Mouse (Mus musculus): Measurements from ENCODE around the gene Trim34a. TPM values are rescaled to one million over a fixed set of nuclear protein-coding genes. Genes with fewer than 3 reads are reported as not detected.

Gene Trim34a
- polyA plus RNA-seq (2017; shearing (Covaris generic)): 33.2 TPM

GRCm38 (mm10) chr7:104244287-104245181 lies at the start of gene Trim34a:
TSS of gene Trim34a (plus strand) at chr7:104244457.

GRCm38 (mm10) chr7:104195885-104196284 lies 48.4 kb upstream of the Trim34a start, which contains the start of gene Olfr649:
TSS of gene Olfr649 (minus strand) at chr7:104195985.

GRCm38 (mm10) chr7:104218701-104219569 lies 25.3 kb upstream of the Trim34a start, which contains the start of gene Trim6:
TSS of gene Trim6 (plus strand) at chr7:104218793.

DNA sequence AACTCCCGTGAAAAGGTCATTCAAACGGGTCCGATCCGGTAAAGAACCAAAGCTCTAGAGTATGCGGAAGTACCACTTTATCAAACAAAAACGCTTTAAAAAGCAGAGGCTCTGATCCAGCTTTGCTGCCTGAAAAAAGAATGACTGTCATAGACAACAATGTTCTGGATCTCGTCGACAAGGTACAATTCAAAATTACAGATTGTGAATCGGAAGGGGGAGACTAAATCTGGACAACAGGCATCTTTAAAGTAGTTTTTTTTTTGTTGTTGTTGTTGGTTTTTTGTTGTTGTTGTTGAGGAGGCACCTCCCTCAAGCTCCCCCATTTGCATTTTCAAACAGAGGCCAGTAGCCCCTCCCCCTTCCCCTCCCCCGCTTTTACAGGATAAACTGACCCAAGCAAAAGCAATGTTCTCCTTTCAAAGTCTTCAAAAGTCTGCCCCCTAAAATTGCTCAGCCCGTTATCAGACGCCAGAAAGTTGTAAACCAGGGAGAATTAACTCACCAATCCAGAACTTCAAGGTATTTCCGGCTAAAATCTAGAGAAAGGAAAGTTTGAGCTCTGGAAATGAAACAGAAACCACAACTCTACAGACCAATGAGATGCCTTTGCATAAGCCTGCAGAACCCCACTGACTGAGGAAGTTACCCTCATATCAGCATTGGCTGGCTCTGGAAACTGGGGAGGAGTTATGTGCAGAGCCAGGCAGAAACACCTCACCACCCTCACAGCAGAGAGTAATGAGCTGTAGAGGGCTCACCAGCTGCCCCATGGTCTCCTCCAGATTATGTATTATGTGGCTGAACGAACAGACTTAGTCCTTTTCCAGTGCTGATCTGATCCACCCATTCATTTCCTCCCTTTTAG lies 43.6 kb downstream of the Trim34a start, which contains the start of gene Trim5:
TSS of gene Trim5 (minus strand) at position 519 of the 868 bp plus-strand sequence.

Other genes with a start within 250 kb of the Trim34a start
- not detected for gene Olfr638, start 245.7 kb upstream of the Trim34a start, polyA plus RNA-seq (2017; shearing (Covaris generic))
- gene Olfr639, start 227.2 kb upstream of the Trim34a start, polyA plus RNA-seq (2017; shearing (Covaris generic)): not detected
- gene Olfr640, start 218.9 kb upstream of the Trim34a start, polyA plus RNA-seq (2017; shearing (Covaris generic)): not detected
- gene Olfr641, start 209.0 kb upstream of the Trim34a start, polyA plus RNA-seq (2017; shearing (Covaris generic)): not detected
- gene Olfr642, start 191.8 kb upstream of the Trim34a start, polyA plus RNA-seq (2017; shearing (Covaris generic)): not detected
- gene 4930516K23Rik, start 183.0 kb upstream of the Trim34a start, polyA plus RNA-seq (2017; shearing (Covaris generic)): 0.72 TPM
- gene Olfr644, start 172.6 kb upstream of the Trim34a start, polyA plus RNA-seq (2017; shearing (Covaris generic)): not detected
- not detected for gene Olfr645, start 159.0 kb upstream of the Trim34a start, polyA plus RNA-seq (2017; shearing (Covaris generic))
- gene Olfr646, start 139.6 kb upstream of the Trim34a start, polyA plus RNA-seq (2017; shearing (Covaris generic)): 0.96 TPM
- not detected for gene Ubqln5, start 114.6 kb upstream of the Trim34a start, polyA plus RNA-seq (2017; shearing (Covaris generic))
- not detected for gene Olfr643, start 107.1 kb upstream of the Trim34a start, polyA plus RNA-seq (2017; shearing (Covaris generic))
- not detected for gene Ubqln3, start 101.2 kb upstream of the Trim34a start, polyA plus RNA-seq (2017; shearing (Covaris generic))
- not detected for gene Ubqlnl, start 93.9 kb upstream of the Trim34a start, polyA plus RNA-seq (2017; shearing (Covaris generic))
- gene Olfm5, start 79.6 kb upstream of the Trim34a start, polyA plus RNA-seq (2017; shearing (Covaris generic)): not detected
- not detected for gene Olfr648, start 61.1 kb upstream of the Trim34a start, polyA plus RNA-seq (2017; shearing (Covaris generic))
- gene Olfr649, start 48.5 kb upstream of the Trim34a start, polyA plus RNA-seq (2017; shearing (Covaris generic)): not detected
- gene Trim6, start 25.7 kb upstream of the Trim34a start, polyA plus RNA-seq (2017; shearing (Covaris generic)): 2.3 TPM
- 20.3 TPM for gene Trim5, start 43.6 kb downstream of the Trim34a start, polyA plus RNA-seq (2017; shearing (Covaris generic))
- 118 TPM for gene Trim12a, start 71.0 kb downstream of the Trim34a start, polyA plus RNA-seq (2017; shearing (Covaris generic))
- gene Trim34b, start 85.0 kb downstream of the Trim34a start, polyA plus RNA-seq (2017; shearing (Covaris generic)): 0.68 TPM
- 10.2 TPM for gene Trim12c, start 108.9 kb downstream of the Trim34a start, polyA plus RNA-seq (2017; shearing (Covaris generic))
- 0.46 TPM for gene Trim30b, start 125.4 kb downstream of the Trim34a start, polyA plus RNA-seq (2017; shearing (Covaris generic))
- gene Trim30c, start 156.4 kb downstream of the Trim34a start, polyA plus RNA-seq (2017; shearing (Covaris generic)): 3.5 TPM
- 51.2 TPM for gene Trim30a, start 220.7 kb downstream of the Trim34a start, polyA plus RNA-seq (2017; shearing (Covaris generic))